Mouse (Mus musculus) left cerebral cortex, adult 11 months (tissue): ENCODE results near the gene Ly6g6c.

Source experiments
- DNase-seq: peaks from one replicate; pipeline ENCODE4 v3.0.0; 2022; ENCODE audit warnings: low spot score

Ly6g6c gene

GRCm38 (mm10) chr17:35057090-35057489, 8.1 kb upstream of the Ly6g6c start:
- DNase-seq: no peak

- DNase-seq: no peak
Observed at GRCm38 (mm10) chr17:35058316-35058715, 6.9 kb upstream of the Ly6g6c start.

- DNase-seq: no peak
Observed at GRCm38 (mm10) chr17:35058911-35059892, 6.0 kb upstream of the Ly6g6c start, which contains the start of gene Ddah2. Ddah2 (plus strand) TSS chr17:35059035.

GRCm38 (mm10) chr17:35060071-35060470, 5.1 kb upstream of the Ly6g6c start:
- no peak for DNase-seq

- no peak for DNase-seq
Observed at GRCm38 (mm10) chr17:35060737-35061297, 4.4 kb upstream of the Ly6g6c start.

GRCm38 (mm10) chr17:35061299-35061698, 3.9 kb upstream of the Ly6g6c start:
- no peak for DNase-seq

- no peak for DNase-seq
Observed at GRCm38 (mm10) chr17:35063466-35063865, 1.7 kb upstream of the Ly6g6c start.

GRCm38 (mm10) chr17:35064378-35064877, 760 bp upstream of the Ly6g6c start:
- DNase-seq: no peak

- DNase-seq: no peak
Observed at GRCm38 (mm10) chr17:35066084-35066483, 896 bp downstream of the Ly6g6c start, which contains the start of gene Mpig6b. Mpig6b (minus strand) TSS chr17:35066184.

GRCm38 (mm10) chr17:35068213-35068914, 3.2 kb downstream of the Ly6g6c start:
- no peak for DNase-seq

GRCm38 (mm10) chr17:35070556-35071229, 5.5 kb downstream of the Ly6g6c start:
- no peak for DNase-seq

- DNase-seq: no peak
Observed at GRCm38 (mm10) chr17:35071454-35071853, 6.3 kb downstream of the Ly6g6c start.

- no peak for DNase-seq
Observed at GRCm38 (mm10) chr17:35074097-35074496, 8.9 kb downstream of the Ly6g6c start.

GRCm38 (mm10) chr17:35076507-35077176, 11.5 kb downstream of the Ly6g6c start, which contains the start of gene Ly6g6e:
Ly6g6e (plus strand) TSS chr17:35076902.
- DNase-seq: no peak

GRCm38 (mm10) chr17:35077285-35077684, 12.1 kb downstream of the Ly6g6c start:
- no peak for DNase-seq

GRCm38 (mm10) chr17:35077786-35078233, 12.6 kb downstream of the Ly6g6c start, which contains the start of gene Ly6g6d:
Ly6g6d (minus strand) TSS chr17:35078065.
- DNase-seq: no peak

- no peak for DNase-seq
Observed at GRCm38 (mm10) chr17:35079778-35080177, 14.6 kb downstream of the Ly6g6c start.

- no peak for DNase-seq
Observed at GRCm38 (mm10) chr17:35080248-35080647, 15.1 kb downstream of the Ly6g6c start.

GRCm38 (mm10) chr17:35080710-35081109, 15.5 kb downstream of the Ly6g6c start:
- DNase-seq: no peak

- no peak for DNase-seq
Observed at GRCm38 (mm10) chr17:35082841-35083576, 17.8 kb downstream of the Ly6g6c start.
